Mouse (Mus musculus) ovary, adult 2 months (tissue): ENCODE results near the gene Abi3bp. TPM values are rescaled to one million over a fixed set of nuclear protein-coding genes. Genes with fewer than 3 reads are reported as not detected.

ENCODE experiments used
- polyA plus RNA-seq: library from polyadenylated mRNA; depleted of rRNA; stranded (reverse); fragments of >200 nt; gene quantifications from 2 replicates; pipeline ENCODE4 v1.2.3, GENCODE M21; 2012; rRNA removed

Gene Abi3bp
- polyA plus RNA-seq: 3.3 and 4.5 TPM in 2 replicates

DNA sequence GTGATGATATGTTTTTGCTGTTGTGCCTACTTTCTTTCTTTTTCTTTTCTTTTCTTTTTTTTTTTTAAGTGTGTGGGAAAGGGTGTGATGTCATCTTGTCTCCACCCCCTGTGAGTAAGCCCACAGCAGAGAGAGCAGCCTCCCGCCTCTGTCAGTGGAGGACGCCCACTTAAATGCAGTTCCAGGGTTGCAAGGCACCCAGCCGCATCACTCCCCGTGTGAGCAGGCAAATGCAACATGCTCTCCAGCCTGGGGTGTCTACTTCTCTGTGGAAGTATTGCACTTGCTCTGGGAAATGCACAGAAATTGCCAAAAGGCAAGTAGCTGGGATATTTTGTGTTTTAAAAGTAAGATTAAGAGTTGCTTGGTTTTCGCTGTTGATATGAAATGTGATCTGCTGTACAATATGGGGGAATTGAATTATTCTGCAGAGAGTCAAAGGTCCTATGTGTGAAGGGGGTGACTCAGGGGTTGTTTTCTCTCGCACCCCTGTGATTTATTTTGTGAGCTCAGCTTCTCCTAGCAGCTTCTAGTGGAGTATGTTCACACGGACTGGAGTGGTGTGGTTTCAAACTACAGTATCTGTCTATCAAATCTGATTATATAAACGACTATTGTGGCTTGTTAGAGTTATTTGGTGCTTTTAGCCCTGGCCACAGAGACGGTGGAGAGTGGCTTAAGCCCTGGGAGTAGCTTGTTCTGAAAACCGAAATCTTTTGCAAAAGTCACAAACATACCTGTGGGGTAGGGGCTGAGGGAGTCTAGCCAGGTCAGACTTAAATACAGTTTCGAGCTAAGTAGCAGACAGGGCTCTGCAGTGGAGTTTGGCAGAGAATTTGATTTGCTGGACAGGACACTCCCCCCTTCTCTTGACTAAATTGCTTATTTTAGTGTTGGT, at the start of gene Abi3bp:
Gene Abi3bp (plus strand): TSS at position 202 of the 898 bp plus-strand sequence.

GRCm38 (mm10) chr16:56717224-56718200, 239.8 kb downstream of the Abi3bp start, which contains the start of gene Tfg:
Gene Tfg (minus strand): TSS chr16:56717450.

Other genes starting within 250 kb of the Abi3bp start
- 95.1 and 185 TPM in 2 replicates for gene Tfg, start 239.6 kb downstream of the Abi3bp start, polyA plus RNA-seq